Mouse (Mus musculus) limb, embryonic 14.5 days (tissue): ENCODE results near the gene Spcs2. TPM values are rescaled to one million over a fixed set of nuclear protein-coding genes. Genes with fewer than 3 reads are reported as not detected.

Experiments used
- ATAC-seq: fragments of 200-750 bp; cut with Nextera tagmentation; 2 replicates; pipeline ENCODE4 v1.8.0; 2017; ENCODE audit warnings: low read depth, moderate number of reproducible peaks, moderate TSS enrichment; ENCODE audit not compliant: low FRiP score
- DNase-seq: peaks from one replicate; pipeline ENCODE4 v3.0.0-alpha.2; 2015; ENCODE audit warnings: low spot score
- H3K27ac ChIP-seq: fragments of 300-500 bp; sonication (generic); replicated peaks from 2 replicates; pipeline ENCODE4 v1.5.1; 2014; ENCODE audit warnings: low read depth, mild to moderate bottlenecking, low read length, moderate library complexity, mixed read lengths
- H3K27me3 ChIP-seq: fragments of 300-500 bp; sonication (generic); 2 replicates; pipeline ENCODE4 v1.6.1; 2014; ENCODE audit warnings: low read length, mixed read lengths; ENCODE audit not compliant: control insufficient read depth, insufficient read depth
- H3K36me3 ChIP-seq: fragments of 300-500 bp; sonication (generic); 2 replicates; pipeline ENCODE4 v1.6.1; 2014; ENCODE audit warnings: mild to moderate bottlenecking, low read length, moderate library complexity, mixed read lengths; ENCODE audit not compliant: control insufficient read depth, insufficient read depth
- H3K4me1 ChIP-seq: fragments of 300-500 bp; sonication (generic); 2 replicates; pipeline ENCODE4 v1.6.1; 2014; ENCODE audit warnings: antibody characterized with exemption, low read length, mixed read lengths; ENCODE audit not compliant: control insufficient read depth, insufficient read depth
- H3K4me2 ChIP-seq: fragments of 300-500 bp; sonication (generic); replicated peaks from 2 replicates; pipeline ENCODE4 v1.6.1; 2014; ENCODE audit warnings: low read depth, mild to moderate bottlenecking, low read length, moderate library complexity; ENCODE audit not compliant: severe bottlenecking
- H3K4me3 ChIP-seq: fragments of 300-500 bp; sonication (generic); replicated peaks from 2 replicates; pipeline ENCODE4 v1.5.1; 2014; ENCODE audit warnings: low read length
- H3K9ac ChIP-seq: fragments of 300-500 bp; sonication (generic); 2 replicates; pipeline ENCODE4 v1.6.1; 2014; ENCODE audit warnings: mild to moderate bottlenecking, low read depth, low read length, moderate library complexity; ENCODE audit not compliant: severe bottlenecking
- H3K9me3 ChIP-seq: fragments of 300-500 bp; sonication (generic); 2 replicates; pipeline ENCODE4 v1.6.1; 2016; ENCODE audit warnings: low read length; ENCODE audit not compliant: control insufficient read depth
- POLR2A ChIP-seq: fragments of 200-500 bp; IDR thresholded peaks from 2 replicates; pipeline ENCODE4 v1.8.0; 2012; ENCODE audit warnings: inconsistent platforms, mild to moderate bottlenecking, moderate library complexity, borderline replicate concordance; ENCODE audit not compliant: insufficient read depth, insufficient read length; ENCODE audit errors: extremely low read depth
- WGBS: fragments of 180-500 bp; shearing (Covaris S2); extraction: QIAGEN DNeasy Blood & Tissue Kit; methylation state at CpG from one replicate; pipeline ENCODE4 v1.1.7; 2014; 5-methylcytosine and 5-hydroxymethylcytosine counted together
- polyA plus RNA-seq, 2 experiments: library from polyadenylated mRNA; depleted of rRNA in 1 of 2; stranded (reverse) in 1 of 2; unstranded in 1 of 2; fragments of >200 nt; fragmentation: Nextera tagmentation in 1 of 2; extraction: Ambion mirVana in 1 of 2; gene quantifications; 2 replicates each; pipeline versions ENCODE4 v1.2.1 to v1.2.3; 2012 to 2014

Spcs2 gene
- polyA plus RNA-seq, 2 experiments: 115 to 301 TPM

- Histone ChIP-seq H3K36me3 (no peaks in the 10 kb centered on the region), H3K27ac (no peak overlapping the region), H3K4me3 (no peak overlapping the region), H3K9ac (no peak overlapping the region), H3K4me2 (no peak overlapping the region), H3K27me3 (no peaks in the 10 kb centered on the region), H3K9me3 (no peaks in the 10 kb centered on the region), H3K4me1 (no peaks in the 10 kb centered on the region)
- ATAC-seq: no peak
- no peak for TF ChIP-seq POLR2A
- no peak for DNase-seq
- 83% methylated on average over 2 of the region's 2 CpGs for WGBS
Measured at GRCm38 (mm10) chr7:99892351-99892750, 29.1 kb upstream of the Spcs2 start.

DNA sequence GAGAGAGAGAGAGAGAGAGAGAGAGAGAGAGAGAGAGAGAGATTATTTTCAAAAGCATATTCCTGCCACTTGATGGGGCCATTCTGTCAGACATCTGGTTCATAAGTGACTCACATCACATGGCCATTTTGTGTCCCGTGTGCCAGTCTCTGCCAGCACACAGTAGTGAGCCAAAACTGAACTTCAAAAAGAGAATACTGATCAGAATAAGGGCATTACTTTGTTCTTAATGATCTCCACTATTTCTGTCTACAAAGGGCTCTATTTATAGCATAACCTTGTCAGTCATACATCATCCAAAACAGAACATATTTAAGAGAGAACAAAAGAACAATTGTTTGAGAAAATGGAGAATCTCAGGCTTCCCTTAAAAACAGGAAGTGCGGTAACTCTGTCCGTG, 28.2 kb upstream of the Spcs2 start:
- Histone ChIP-seq H3K4me1 (no peaks in the 10 kb centered on the region), H3K9ac (no peak overlapping the region), H3K9me3 (no peaks in the 10 kb centered on the region), H3K36me3 (no peaks in the 10 kb centered on the region), H3K27ac (no peak overlapping the region), H3K4me3 (no peak overlapping the region), H3K27me3 (no peaks in the 10 kb centered on the region), H3K4me2 (no peak overlapping the region)
- no peak for TF ChIP-seq POLR2A
- DNase-seq (no peak), ATAC-seq (no peak)
- WGBS: 74% methylated on average over 3 of the region's 3 CpGs

DNA sequence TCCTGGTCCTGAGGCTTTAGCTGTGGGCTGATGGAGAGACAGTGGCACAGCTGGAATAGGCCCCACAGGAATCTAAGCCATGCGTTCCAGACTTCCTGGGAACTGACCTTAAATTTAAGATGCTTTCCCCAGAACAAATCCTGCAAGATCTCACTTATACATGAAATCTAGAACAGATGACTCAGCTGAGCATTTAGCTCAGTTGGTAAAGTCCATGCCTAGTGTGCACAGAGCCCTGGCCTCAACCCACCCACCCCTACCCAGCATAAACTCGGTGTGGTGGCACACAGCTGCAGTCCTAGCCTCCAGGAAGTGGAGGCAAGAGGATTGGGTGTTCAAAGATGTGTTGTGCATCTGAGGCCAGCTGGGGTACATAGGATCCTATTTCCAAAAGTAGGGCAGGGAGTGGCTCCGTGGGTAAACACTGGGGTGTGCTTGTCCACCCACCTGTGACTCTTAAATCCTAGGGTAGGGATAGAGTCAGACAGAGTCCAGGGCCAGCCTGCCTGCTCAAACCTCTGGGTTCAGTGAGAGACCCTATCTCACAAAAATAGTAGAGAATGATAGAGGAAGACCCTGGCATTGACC, 27.0 kb upstream of the Spcs2 start:
- Histone ChIP-seq H3K4me1 (no peaks in the 10 kb centered on the region), H3K9me3 (no peaks in the 10 kb centered on the region), H3K36me3 (no peaks in the 10 kb centered on the region), H3K27me3 (no peaks in the 10 kb centered on the region), H3K4me3 (no peak overlapping the region), H3K9ac (no peak overlapping the region), H3K27ac (no peak overlapping the region), H3K4me2 (no peak overlapping the region)
- DNase-seq: no peak
- 58% methylated on average over 3 of the region's 3 CpGs for WGBS
- no peak for ATAC-seq
- TF ChIP-seq POLR2A: no peak

DNA sequence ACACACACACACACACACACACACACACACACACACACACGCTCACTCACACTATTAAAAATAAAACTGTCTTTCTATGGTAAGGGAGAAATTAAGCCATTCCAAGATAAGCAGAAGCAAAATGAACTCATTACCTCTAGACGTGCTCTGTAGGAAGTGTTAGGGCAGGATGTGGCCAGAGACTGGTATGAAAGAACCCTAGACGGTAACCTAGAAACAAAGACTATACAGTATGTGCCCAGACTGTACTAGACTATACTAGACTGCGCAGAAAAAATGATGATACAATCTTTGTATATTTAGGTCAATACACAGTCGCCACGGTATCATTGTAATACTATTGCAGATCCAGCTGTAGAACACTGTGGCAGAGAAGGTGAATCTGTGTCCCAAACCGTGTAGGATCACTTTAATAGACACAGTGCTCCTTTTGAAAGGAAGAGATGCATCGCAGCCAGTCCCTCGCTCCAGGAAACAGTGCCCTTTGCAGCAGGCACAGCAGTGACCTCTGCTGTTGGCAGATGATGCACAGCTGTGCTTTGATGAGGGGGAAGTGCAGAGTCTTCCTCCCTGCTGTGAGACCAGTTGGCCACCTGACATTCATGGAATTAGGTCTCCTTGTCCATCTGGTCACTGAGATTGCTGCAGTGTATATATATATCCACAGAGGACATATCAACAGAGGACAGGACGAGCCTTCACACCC, 26.1 kb upstream of the Spcs2 start:
- no peak for TF ChIP-seq POLR2A
- Histone ChIP-seq H3K27ac (no peak overlapping the region), H3K4me1 (no peaks in the 10 kb centered on the region), H3K4me3 (no peak overlapping the region), H3K27me3 (no peaks in the 10 kb centered on the region), H3K9me3 (no peaks in the 10 kb centered on the region), H3K9ac (no peak overlapping the region), H3K36me3 (no peaks in the 10 kb centered on the region), H3K4me2 (no peak overlapping the region)
- DNase-seq: no peak
- ATAC-seq: no peak
- WGBS: 51% methylated on average over 10 of the region's 10 CpGs

DNA sequence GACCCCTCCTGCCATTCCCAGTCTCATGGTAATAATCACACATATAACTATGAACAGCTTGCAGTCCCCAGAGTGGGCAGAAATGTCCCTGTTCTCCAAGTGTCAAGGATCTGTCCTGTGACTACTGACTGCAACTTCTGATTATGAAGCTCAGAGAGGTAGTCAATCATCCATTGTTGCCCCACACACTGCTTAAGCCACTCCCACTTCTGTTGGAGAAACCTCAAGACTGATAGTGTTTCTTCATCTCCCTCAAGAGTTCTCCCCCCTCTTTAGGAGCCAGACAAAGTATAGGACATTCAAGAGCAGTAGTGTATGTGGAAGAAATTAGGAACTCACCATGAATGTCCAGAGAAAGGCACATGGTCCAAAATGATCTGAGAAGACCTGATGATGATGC, 24.5 kb upstream of the Spcs2 start:
- Histone ChIP-seq H3K4me2 (no peak overlapping the region), H3K4me1 (no peaks in the 10 kb centered on the region), H3K4me3 (no peak overlapping the region), H3K9ac (no peak overlapping the region), H3K9me3 (no peaks in the 10 kb centered on the region), H3K27ac (no peak overlapping the region), H3K36me3 (no peaks in the 10 kb centered on the region), H3K27me3 (no peaks in the 10 kb centered on the region)
- ATAC-seq: no peak
- no peak for TF ChIP-seq POLR2A
- DNase-seq: no peak
